Mouse (Mus musculus): ENCODE data around the gene DXBay18. TPM values are rescaled to one million over a fixed set of nuclear protein-coding genes. Genes with fewer than 3 reads are reported as not detected.
"Not testable (repeated sequence)": the region's sequence is repeated elsewhere in the genome, so short reads cannot be mapped to it uniquely, and the experiment has no call there.

The DXBay18 gene
- not detected in 2 replicates for total RNA-seq (2017)

GRCm38 (mm10) chrX:73149350-73149749 lies at the start of gene DXBay18:
TSS of gene DXBay18 (minus strand) at chrX:73149450.
- ATAC-seq (replicated peaks; ENCODE audit: low read depth, poor library complexity, severe bottlenecking): not testable (repeated sequence)

GRCm38 (mm10) chrX:73191934-73192333 lies 42.7 kb upstream of the DXBay18 start, which contains the start of gene Xlr3b:
TSS of gene Xlr3b (plus strand) at chrX:73192207.
- ATAC-seq (replicated peaks; ENCODE audit: low read depth, poor library complexity, severe bottlenecking): peak; percentile 60

GRCm38 (mm10) chrX:73176889-73177288 lies 27.6 kb upstream of the DXBay18 start, which contains the start of gene Spin2d:
TSS of gene Spin2d (minus strand) at chrX:73176989.
- not testable (repeated sequence) for ATAC-seq (replicated peaks; ENCODE audit: low read depth, poor library complexity, severe bottlenecking)

DNA sequence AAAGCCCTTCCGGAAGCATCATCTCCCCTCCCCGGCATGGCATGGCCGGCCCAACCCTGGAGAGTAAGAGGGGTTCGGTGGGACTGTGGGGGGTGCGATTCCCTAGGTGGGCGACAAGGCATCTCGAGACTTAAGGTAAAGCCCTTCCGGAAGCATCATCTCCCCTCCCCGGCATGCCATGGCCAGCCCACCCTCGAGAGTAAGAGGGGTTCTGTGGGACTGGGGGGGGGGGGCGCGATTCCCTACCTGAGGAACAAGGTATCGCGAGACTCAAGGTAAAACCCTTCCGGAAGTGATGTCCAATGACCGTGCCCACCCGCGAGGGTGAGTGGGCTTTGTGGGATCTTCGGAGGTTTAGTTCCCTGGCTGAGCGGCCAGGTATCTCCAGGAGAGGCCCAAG lies 754 bp downstream of the DXBay18 start, which contains the start of gene Xlr5b:
Gene Xlr5b (plus strand): TSS at position 301 of the 400 bp plus-strand sequence.
- ATAC-seq (replicated peaks; ENCODE audit: low read depth, poor library complexity, severe bottlenecking): not testable (repeated sequence)

DNA sequence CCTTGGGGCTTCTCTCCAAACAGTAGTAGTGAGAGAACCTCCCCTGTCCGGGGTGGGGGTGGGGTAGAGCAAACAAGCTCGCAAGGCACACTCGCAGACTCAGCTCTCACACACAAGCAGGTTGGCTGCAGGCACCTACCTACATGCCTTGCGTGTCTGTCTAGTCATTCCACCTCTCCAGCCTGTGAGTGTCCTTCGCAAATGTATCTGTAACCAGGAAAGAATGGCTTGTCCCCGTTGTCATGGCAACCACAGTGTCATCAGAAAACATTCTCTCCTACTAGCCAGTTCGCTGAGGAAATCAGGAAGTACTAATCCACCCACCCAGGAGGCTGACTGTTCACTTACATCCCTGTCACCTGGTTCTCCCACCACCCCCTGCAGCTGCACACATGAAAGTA lies 6.0 kb downstream of the DXBay18 start:
- peak; percentile 92 for ATAC-seq (replicated peaks; ENCODE audit: low read depth, poor library complexity, severe bottlenecking)

- ATAC-seq (replicated peaks; ENCODE audit: low read depth, poor library complexity, severe bottlenecking): peak; percentile 96
Measured at GRCm38 (mm10) chrX:73122859-73123829, 26.1 kb downstream of the DXBay18 start.

GRCm38 (mm10) chrX:73116747-73117146 lies 32.5 kb downstream of the DXBay18 start, which contains the start of gene Gm14685:
TSS of gene Gm14685 (plus strand) at chrX:73117047.
- not testable (repeated sequence) for ATAC-seq (replicated peaks; ENCODE audit: low read depth, poor library complexity, severe bottlenecking)

GRCm38 (mm10) chrX:73096941-73097508 lies 52.2 kb downstream of the DXBay18 start, which contains the start of gene Xlr3a:
TSS of gene Xlr3a (minus strand) at chrX:73097095.
- not testable (repeated sequence) for ATAC-seq (replicated peaks; ENCODE audit: low read depth, poor library complexity, severe bottlenecking)

Other genes starting within 250 kb of the DXBay18 start
- gene Cetn2, start 231.0 kb downstream of the DXBay18 start, total RNA-seq (2017): 112 and 130 TPM in 2 replicates
- 13.9 and 14.2 TPM in 2 replicates for gene Nsdhl, start 230.9 kb downstream of the DXBay18 start, total RNA-seq (2017)
- gene Zfp185, start 162.1 kb downstream of the DXBay18 start, total RNA-seq (2017): 0.34 TPM in 1 of 2 replicates, not detected in the other
- gene Pnma5, start 112.3 kb downstream of the DXBay18 start, total RNA-seq (2017): not detected in 2 replicates
- not detected in 2 replicates for gene Pnma3, start 84.7 kb downstream of the DXBay18 start, total RNA-seq (2017)
- 11.7 and 42.1 TPM in 2 replicates for gene Xlr4a, start 67.0 kb downstream of the DXBay18 start, total RNA-seq (2017)
- 4.1 and 8.2 TPM in 2 replicates for gene Xlr3a, start 52.4 kb downstream of the DXBay18 start, total RNA-seq (2017)
- not detected in 2 replicates for gene Gm14685, start 32.4 kb downstream of the DXBay18 start, total RNA-seq (2017)
- not detected in 2 replicates for gene Xlr5b, start 654 bp downstream of the DXBay18 start, total RNA-seq (2017)
- gene Spin2d, start 27.5 kb upstream of the DXBay18 start, total RNA-seq (2017): 1.1 TPM in 1 of 2 replicates, not detected in the other
- gene Xlr3b, start 42.8 kb upstream of the DXBay18 start, total RNA-seq (2017): 3.2 and 7.7 TPM in 2 replicates
- 20.1 and 36.6 TPM in 2 replicates for gene Xlr4b, start 64.9 kb upstream of the DXBay18 start, total RNA-seq (2017)
- 4.7 and 7.4 TPM in 2 replicates for gene F8a, start 78.8 kb upstream of the DXBay18 start, total RNA-seq (2017)
- gene Xlr4c, start 93.7 kb upstream of the DXBay18 start, total RNA-seq (2017): 5.8 and 6.2 TPM in 2 replicates
- gene Xlr3c, start 115.9 kb upstream of the DXBay18 start, total RNA-seq (2017): not detected in 2 replicates
- not detected in 2 replicates for gene Xlr5a, start 143.5 kb upstream of the DXBay18 start, total RNA-seq (2017)
- not detected in 2 replicates for gene Xlr5c, start 143.5 kb upstream of the DXBay18 start, total RNA-seq (2017)
- gene Gm45015, start 187.4 kb upstream of the DXBay18 start, total RNA-seq (2017): not detected in 2 replicates
- 9.8 and 10.1 TPM in 2 replicates for gene Zfp275, start 193.2 kb upstream of the DXBay18 start, total RNA-seq (2017)
- not detected in 2 replicates for gene Gm18336, start 249.3 kb upstream of the DXBay18 start, total RNA-seq (2017)